Mouse (Mus musculus): ENCODE measurements around the gene Gpc6. TPM values are rescaled to one million over a fixed set of nuclear protein-coding genes. Genes with fewer than 3 reads are reported as not detected.

The Gpc6 gene
- polyA plus RNA-seq, 1 experiment from 2014 or later, result 31.2 TPM

GRCm38 (mm10) chr14:117061527-117061926, 136.4 kb downstream of the Gpc6 start:
- Histone ChIP-seq H3K4me1 (ENCODE audit: control insufficient read depth, insufficient read depth, low read length) (no peaks in the 10 kb centered on the region), H3K4me2 (ENCODE audit: low read depth) (no peak overlapping the region), H3K4me3 (ENCODE audit: low read depth, low read length) (no peak overlapping the region), H3K27me3 (ENCODE audit: control insufficient read depth, insufficient read depth, low read length) (no peaks in the 10 kb centered on the region), H3K9ac (ENCODE audit: low read length) (no peak overlapping the region), H3K27ac (ENCODE audit: low read depth, low read length) (no peak overlapping the region), H3K36me3 (ENCODE audit: control insufficient read depth, insufficient read depth, low read length) (no peaks in the 10 kb centered on the region), H3K9me3 (ENCODE audit: control insufficient read depth, low read length) (no peaks in the 10 kb centered on the region)
- WGBS, result 66% methylated on average over 2 of the region's 2 CpGs
- ATAC-seq (ENCODE audit: insufficient read depth, low FRiP score, low TSS enrichment), result no peak
- DNase-seq (ENCODE audit: low spot score), result no peak

GRCm38 (mm10) chr14:117068179-117068578, 143.1 kb downstream of the Gpc6 start:
- 79% methylated on average over 5 of the region's 5 CpGs for WGBS
- no peak for ATAC-seq (ENCODE audit: insufficient read depth, low FRiP score, low TSS enrichment)
- no peak overlapping the region for H3K4me3 ChIP-seq (ENCODE audit: low read depth, low read length)

DNA sequence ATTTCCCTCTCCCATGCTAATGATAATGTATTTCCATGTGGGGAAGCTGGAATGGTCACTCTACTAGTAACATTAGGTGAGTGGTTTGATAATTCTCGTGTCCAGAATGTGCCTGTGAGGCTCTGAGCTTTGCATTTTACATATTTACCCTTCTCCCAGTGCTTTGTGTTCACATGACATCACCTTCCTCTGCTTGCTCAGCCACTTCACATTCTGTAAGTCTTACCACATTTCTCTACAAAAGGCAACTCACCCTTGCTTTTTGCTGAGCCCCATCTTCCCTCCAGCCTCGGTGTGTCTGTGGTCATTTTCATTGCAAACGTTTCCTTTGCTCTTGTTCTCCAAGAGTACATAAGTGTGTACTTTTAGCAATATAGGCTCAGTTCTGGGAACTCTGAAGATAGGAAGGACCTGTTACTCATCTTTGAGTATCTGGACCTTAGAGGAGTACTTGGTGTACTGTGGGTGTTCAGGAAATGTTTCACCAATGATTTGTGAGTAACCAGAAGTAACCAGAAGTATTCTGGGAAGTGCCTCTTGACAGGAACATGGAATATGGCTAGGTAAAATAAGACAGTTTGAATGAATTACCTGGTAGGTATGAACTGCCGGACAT, 145.5 kb downstream of the Gpc6 start:
- Histone ChIP-seq H3K4me1 (ENCODE audit: control insufficient read depth, insufficient read depth, low read length) (no peaks in the 10 kb centered on the region), H3K9me3 (ENCODE audit: control insufficient read depth, low read length) (no peaks in the 10 kb centered on the region), H3K27me3 (ENCODE audit: control insufficient read depth, insufficient read depth, low read length) (no peaks in the 10 kb centered on the region), H3K36me3 (ENCODE audit: control insufficient read depth, insufficient read depth, low read length) (no peaks in the 10 kb centered on the region), H3K4me2 (ENCODE audit: low read depth) (no peak overlapping the region), H3K4me3 (ENCODE audit: low read depth, low read length) (no peak overlapping the region), H3K9ac (ENCODE audit: low read length) (no peak overlapping the region), H3K27ac (ENCODE audit: low read depth, low read length) (no peak overlapping the region)
- DNase-seq (ENCODE audit: low spot score) (no peak), ATAC-seq (ENCODE audit: insufficient read depth, low FRiP score, low TSS enrichment) (no peak)
- 93% methylated on average over 4 of the region's 4 CpGs for WGBS

More at GRCm38 (mm10) chr14:117068179-117068578, 143.1 kb downstream of the Gpc6 start:
- DNase-seq (ENCODE audit: low spot score), result no peak
- no peak overlapping the region for H3K9ac ChIP-seq (ENCODE audit: low read length)
- no peaks in the 10 kb centered on the region for H3K36me3 ChIP-seq (ENCODE audit: control insufficient read depth, insufficient read depth, low read length)
- no peaks in the 10 kb centered on the region for H3K4me1 ChIP-seq (ENCODE audit: control insufficient read depth, insufficient read depth, low read length)
- H3K4me2 ChIP-seq (ENCODE audit: low read depth), result no peak overlapping the region
- no peaks in the 10 kb centered on the region for H3K9me3 ChIP-seq (ENCODE audit: control insufficient read depth, low read length)
- H3K27me3 ChIP-seq (ENCODE audit: control insufficient read depth, insufficient read depth, low read length), result no peaks in the 10 kb centered on the region
- no peak overlapping the region for H3K27ac ChIP-seq (ENCODE audit: low read depth, low read length)

- no peak overlapping the region for H3K9ac ChIP-seq (ENCODE audit: low read length)
- H3K36me3 ChIP-seq (ENCODE audit: control insufficient read depth, insufficient read depth, low read length), result no peaks in the 10 kb centered on the region
- H3K4me3 ChIP-seq (ENCODE audit: low read depth, low read length), result no peak overlapping the region
- no peaks in the 10 kb centered on the region for H3K4me1 ChIP-seq (ENCODE audit: control insufficient read depth, insufficient read depth, low read length)
- H3K9me3 ChIP-seq (ENCODE audit: control insufficient read depth, low read length), result no peaks in the 10 kb centered on the region
- no peak overlapping the region for H3K27ac ChIP-seq (ENCODE audit: low read depth, low read length)
- no peak for ATAC-seq (ENCODE audit: insufficient read depth, low FRiP score, low TSS enrichment)
- WGBS, result 92% methylated on average over 4 of the region's 4 CpGs
- no peak for DNase-seq (ENCODE audit: low spot score)
- H3K4me2 ChIP-seq (ENCODE audit: low read depth), result no peak overlapping the region
- H3K27me3 ChIP-seq (ENCODE audit: control insufficient read depth, insufficient read depth, low read length), result no peaks in the 10 kb centered on the region
These were observed 168.5 kb downstream of the Gpc6 start for GRCm38 (mm10) chr14:117093586-117093985.

DNA sequence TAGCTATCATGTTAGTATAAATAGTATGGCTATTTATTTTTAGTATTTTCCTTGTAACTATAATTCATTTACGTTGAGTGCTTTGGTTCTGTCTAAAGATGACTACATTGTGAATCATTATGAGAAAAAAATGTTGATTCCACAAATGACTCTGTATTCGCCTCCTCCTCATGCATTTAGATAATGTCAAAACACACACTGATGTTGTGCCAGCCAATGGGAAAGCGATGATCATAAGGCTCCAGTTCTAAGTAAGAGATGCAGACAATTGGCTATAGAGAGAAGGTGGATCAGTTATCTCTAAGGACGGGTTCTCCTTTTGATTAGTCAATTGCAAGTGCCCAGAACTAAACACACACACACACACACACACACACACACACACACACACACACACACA, 181.8 kb downstream of the Gpc6 start:
- WGBS, result 93% methylated on average over 4 of the region's 4 CpGs
- no peak overlapping the region for H3K9ac ChIP-seq (ENCODE audit: low read length)

GRCm38 (mm10) chr14:117113153-117113552, 188.0 kb downstream of the Gpc6 start:
- Histone ChIP-seq H3K9ac (ENCODE audit: low read length) (no peak overlapping the region), H3K36me3 (ENCODE audit: control insufficient read depth, insufficient read depth, low read length) (no peaks in the 10 kb centered on the region), H3K27ac (ENCODE audit: low read depth, low read length) (no peak overlapping the region), H3K4me2 (ENCODE audit: low read depth) (no peak overlapping the region), H3K4me1 (ENCODE audit: control insufficient read depth, insufficient read depth, low read length) (no peaks in the 10 kb centered on the region), H3K9me3 (ENCODE audit: control insufficient read depth, low read length) (no peaks in the 10 kb centered on the region), H3K4me3 (ENCODE audit: low read depth, low read length) (no peak overlapping the region), H3K27me3 (ENCODE audit: control insufficient read depth, insufficient read depth, low read length) (no peaks in the 10 kb centered on the region)
- ATAC-seq (ENCODE audit: insufficient read depth, low FRiP score, low TSS enrichment), result no peak
- 93% methylated on average over 3 of the region's 3 CpGs for WGBS
- no peak for DNase-seq (ENCODE audit: low spot score)

More for the DNA sequence above, 181.8 kb downstream of the Gpc6 start:
- Histone ChIP-seq H3K27ac (ENCODE audit: low read depth, low read length) (no peak overlapping the region), H3K36me3 (ENCODE audit: control insufficient read depth, insufficient read depth, low read length) (no peaks in the 10 kb centered on the region), H3K4me2 (ENCODE audit: low read depth) (no peak overlapping the region), H3K9me3 (ENCODE audit: control insufficient read depth, low read length) (no peaks in the 10 kb centered on the region), H3K4me1 (ENCODE audit: control insufficient read depth, insufficient read depth, low read length) (no peaks in the 10 kb centered on the region), H3K4me3 (ENCODE audit: low read depth, low read length) (no peak overlapping the region), H3K27me3 (ENCODE audit: control insufficient read depth, insufficient read depth, low read length) (no peaks in the 10 kb centered on the region)
- no peak for DNase-seq (ENCODE audit: low spot score)
- no peak for ATAC-seq (ENCODE audit: insufficient read depth, low FRiP score, low TSS enrichment)

DNA sequence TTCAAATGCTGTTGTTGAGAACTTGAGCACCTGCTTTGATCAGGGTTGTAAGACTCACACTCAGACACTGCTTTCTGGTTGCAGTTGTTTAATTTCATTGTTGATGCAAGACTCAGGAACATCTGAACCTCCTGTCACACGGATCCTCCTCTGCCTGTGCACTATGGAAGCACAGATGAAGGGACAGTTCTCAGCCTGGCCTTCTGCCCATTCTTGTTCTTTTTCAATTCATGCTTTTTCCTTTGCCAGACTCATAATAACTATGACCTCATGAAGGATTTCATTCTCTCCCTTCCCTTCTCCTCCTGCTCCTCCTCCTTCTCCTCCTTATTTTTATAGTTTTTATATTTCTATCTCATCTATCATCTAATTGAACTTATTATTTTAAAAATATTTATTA, 196.9 kb downstream of the Gpc6 start:
- no peak for ATAC-seq (ENCODE audit: insufficient read depth, low FRiP score, low TSS enrichment)
- H3K4me3 ChIP-seq (ENCODE audit: low read depth, low read length), result no peak overlapping the region
- no peaks in the 10 kb centered on the region for H3K27me3 ChIP-seq (ENCODE audit: control insufficient read depth, insufficient read depth, low read length)
- no peak overlapping the region for H3K9ac ChIP-seq (ENCODE audit: low read length)
- no peaks in the 10 kb centered on the region for H3K4me1 ChIP-seq (ENCODE audit: control insufficient read depth, insufficient read depth, low read length)
- H3K4me2 ChIP-seq (ENCODE audit: low read depth), result no peak overlapping the region
- H3K9me3 ChIP-seq (ENCODE audit: control insufficient read depth, low read length), result no peaks in the 10 kb centered on the region
- WGBS, result 82% methylated on average over 1 of the region's 1 CpGs
- no peak overlapping the region for H3K27ac ChIP-seq (ENCODE audit: low read depth, low read length)
- no peaks in the 10 kb centered on the region for H3K36me3 ChIP-seq (ENCODE audit: control insufficient read depth, insufficient read depth, low read length)
- no peak for DNase-seq (ENCODE audit: low spot score)

- Histone ChIP-seq H3K27me3 (ENCODE audit: control insufficient read depth, insufficient read depth, low read length) (no peaks in the 10 kb centered on the region), H3K36me3 (ENCODE audit: control insufficient read depth, insufficient read depth, low read length) (no peaks in the 10 kb centered on the region), H3K9ac (ENCODE audit: low read length) (no peak overlapping the region), H3K4me2 (ENCODE audit: low read depth) (no peak overlapping the region), H3K9me3 (ENCODE audit: control insufficient read depth, low read length) (no peaks in the 10 kb centered on the region), H3K4me1 (ENCODE audit: control insufficient read depth, insufficient read depth, low read length) (no peaks in the 10 kb centered on the region), H3K4me3 (ENCODE audit: low read depth, low read length) (no peak overlapping the region), H3K27ac (ENCODE audit: low read depth, low read length) (no peak overlapping the region)
- ATAC-seq (ENCODE audit: insufficient read depth, low FRiP score, low TSS enrichment), result no peak
- WGBS, result 78% methylated on average over 1 of the region's 1 CpGs
- no peak for DNase-seq (ENCODE audit: low spot score)
These were observed 205.2 kb downstream of the Gpc6 start for GRCm38 (mm10) chr14:117130334-117130733.

DNA sequence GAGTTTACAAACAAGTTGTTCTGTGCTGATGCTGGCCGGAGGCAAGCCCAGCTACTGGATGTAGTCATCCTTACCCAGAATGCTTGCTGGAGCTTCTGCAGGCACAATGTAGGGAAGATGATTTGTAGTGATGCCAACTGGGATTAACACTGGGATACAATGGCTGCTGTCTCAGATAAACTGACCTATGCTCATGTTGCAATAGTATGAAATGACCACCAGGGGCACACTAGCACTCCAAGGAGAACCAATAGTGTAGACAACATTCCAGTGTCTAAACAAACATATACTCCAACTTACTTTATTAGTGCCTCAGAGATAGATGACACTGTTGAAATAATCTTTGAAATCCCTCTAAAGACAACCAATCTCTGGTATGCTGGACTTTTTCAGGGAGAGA, 206.2 kb downstream of the Gpc6 start:
- Histone ChIP-seq H3K9me3 (ENCODE audit: control insufficient read depth, low read length) (no peaks in the 10 kb centered on the region), H3K9ac (ENCODE audit: low read length) (no peak overlapping the region), H3K27me3 (ENCODE audit: control insufficient read depth, insufficient read depth, low read length) (no peaks in the 10 kb centered on the region), H3K4me3 (ENCODE audit: low read depth, low read length) (no peak overlapping the region), H3K27ac (ENCODE audit: low read depth, low read length) (no peak overlapping the region), H3K36me3 (ENCODE audit: control insufficient read depth, insufficient read depth, low read length) (no peaks in the 10 kb centered on the region), H3K4me1 (ENCODE audit: control insufficient read depth, insufficient read depth, low read length) (no peaks in the 10 kb centered on the region), H3K4me2 (ENCODE audit: low read depth) (no peak overlapping the region)
- WGBS, result 97% methylated on average over 1 of the region's 1 CpGs
- DNase-seq (ENCODE audit: low spot score), result no peak
- no peak for ATAC-seq (ENCODE audit: insufficient read depth, low FRiP score, low TSS enrichment)
